Mouse (Mus musculus) embryonic fibroblast, embryonic 13.5 days (primary cell): Measurements from ENCODE around the gene Klhl36. TPM values are rescaled to one million over a fixed set of nuclear protein-coding genes. Genes with fewer than 3 reads are reported as not detected.

Experiments used
- H3K27ac ChIP-seq: 2 replicates; pipeline ENCODE4 v1.5.1; 2012; ENCODE audit warnings: low read length, control low read depth, inconsistent platforms; ENCODE audit not compliant: insufficient read depth
- H3K4me1 ChIP-seq: 2 replicates; pipeline ENCODE4 v1.6.1; 2011; ENCODE audit warnings: low read length; ENCODE audit not compliant: control insufficient read depth, insufficient read depth
- H3K4me3 ChIP-seq: 2 replicates; pipeline ENCODE4 v1.5.1; 2011; ENCODE audit warnings: mild to moderate bottlenecking, control low read depth, low read length; ENCODE audit not compliant: insufficient read depth
- CTCF ChIP-seq: IDR thresholded peaks from 2 replicates; pipeline ENCODE4 v1.5.1; 2011; ENCODE audit warnings: mild to moderate bottlenecking, control low read depth, low read length, moderate library complexity, borderline replicate concordance; ENCODE audit not compliant: insufficient read depth
- POLR2A ChIP-seq: IDR thresholded peaks from 2 replicates; pipeline ENCODE4 v1.6.1; 2011; ENCODE audit warnings: low read depth, mild to moderate bottlenecking, control low read depth, low read length, moderate library complexity
- polyA plus RNA-seq: library from polyadenylated mRNA; stranded (reverse); fragments of >200 nt; gene quantifications from 2 replicates; pipeline ENCODE4 v1.2.4, GENCODE M21; 2011; ENCODE audit warnings: low read depth; ENCODE audit not compliant: missing spikeins, insufficient read length

The Klhl36 gene
- polyA plus RNA-seq, 1 experiment: 2.1 TPM

GRCm38 (mm10) chr8:119897933-119898332, 35.9 kb downstream of the Klhl36 start:
- TF ChIP-seq CTCF (no peak), POLR2A (no peak)
- Histone ChIP-seq H3K4me1 (no peaks in the 10 kb centered on the region), H3K27ac (no peak overlapping the region), H3K4me3 (no peak overlapping the region)

GRCm38 (mm10) chr8:119901349-119901748, 39.3 kb downstream of the Klhl36 start:
- H3K27ac ChIP-seq: no peak overlapping the region
- H3K4me1 ChIP-seq: no peaks in the 10 kb centered on the region
- TF ChIP-seq CTCF (no peak), POLR2A (no peak)
- H3K4me3 ChIP-seq: no peak overlapping the region

GRCm38 (mm10) chr8:119901952-119902351, 39.9 kb downstream of the Klhl36 start:
- Histone ChIP-seq H3K4me1 (no peaks in the 10 kb centered on the region), H3K27ac (no peak overlapping the region), H3K4me3 (no peak overlapping the region)
- no peak for TF ChIP-seq CTCF
- TF ChIP-seq POLR2A: no peak

- TF ChIP-seq CTCF: no peak
- TF ChIP-seq POLR2A: no peak
- no peaks in the 10 kb centered on the region for H3K4me1 ChIP-seq
- no peak overlapping the region for H3K4me3 ChIP-seq
- no peak overlapping the region for H3K27ac ChIP-seq
Measured at GRCm38 (mm10) chr8:119904323-119904911, 42.4 kb downstream of the Klhl36 start.

GRCm38 (mm10) chr8:119909944-119910546, 48.0 kb downstream of the Klhl36 start, which contains the start of gene Usp10:
TSS of gene Usp10 (plus strand) at chr8:119910360.
- TF ChIP-seq POLR2A (no peak), CTCF (no peak)
- peak within 1 kb of the TSS; percentile 28; the same call in 1 of the 2 replicates for H3K27ac ChIP-seq
- peaks cover 16% of the 10 kb centered on the region for H3K4me1 ChIP-seq
- H3K4me3 ChIP-seq: peak within 1 kb of the TSS; percentile 73

GRCm38 (mm10) chr8:119910547-119911257, 48.6 kb downstream of the Klhl36 start, which contains the start of gene Gm20388:
TSS of gene Gm20388 (plus strand) at chr8:119910841.
- peak within 1 kb of the TSS; percentile 73 for H3K4me3 ChIP-seq
- peaks cover 16% of the 10 kb centered on the region for H3K4me1 ChIP-seq
- peak within 1 kb of the TSS; percentile 28; the same call in 1 of the 2 replicates for H3K27ac ChIP-seq
- TF ChIP-seq CTCF: no peak
- peak; percentile 88 for TF ChIP-seq POLR2A

GRCm38 (mm10) chr8:119911258-119911962, 49.3 kb downstream of the Klhl36 start:
- H3K4me1 ChIP-seq: peaks cover 16% of the 10 kb centered on the region

GRCm38 (mm10) chr8:119912643-119913042, 50.6 kb downstream of the Klhl36 start:
- Histone ChIP-seq H3K27ac (no peak overlapping the region), H3K4me3 (peak overlapping the region; percentile 39), H3K4me1 (peaks cover 16% of the 10 kb centered on the region)
- TF ChIP-seq CTCF (no peak), POLR2A (no peak)

More at GRCm38 (mm10) chr8:119911258-119911962, 49.3 kb downstream of the Klhl36 start:
- TF ChIP-seq POLR2A (no peak), CTCF (no peak)
- peak overlapping the region; percentile 73 for H3K4me3 ChIP-seq
- no peak overlapping the region for H3K27ac ChIP-seq

- Histone ChIP-seq H3K4me1 (peaks cover 16% of the 10 kb centered on the region), H3K27ac (no peak overlapping the region), H3K4me3 (0 out of 2 replicates have a peak overlapping the region, but pooled peaks have one; percentile 39)
- TF ChIP-seq POLR2A (no peak), CTCF (no peak)
Measured at GRCm38 (mm10) chr8:119913181-119913580, 51.1 kb downstream of the Klhl36 start.
